Mouse (Mus musculus): ENCODE measurements at regions not wholly inside any gene's neighbourhood (a gene's known extent, or its start where the extent isn't known, plus 50 kb on each side); places are given as distances from the start of the nearest gene placed in this dataset.

DNA sequence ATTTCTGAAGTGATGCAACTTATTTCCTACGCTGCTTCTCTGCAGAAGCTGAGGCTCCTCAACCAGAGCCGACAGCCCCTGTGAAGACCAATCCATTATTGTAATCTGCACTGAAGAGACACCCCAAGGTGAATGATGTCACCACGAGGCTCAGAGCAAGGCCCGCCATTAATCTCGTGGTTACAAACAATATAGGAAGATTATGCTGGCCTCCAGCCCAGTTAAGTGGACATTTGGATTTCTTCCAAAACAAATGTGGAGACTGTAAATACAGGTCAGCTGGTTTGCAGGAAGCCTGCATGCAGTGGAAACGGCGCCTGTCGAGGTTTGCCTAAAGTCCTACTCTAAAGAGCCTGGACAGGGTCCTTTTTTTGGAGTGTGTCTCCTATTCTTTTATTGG lies 390.6 kb upstream of the Zmiz1 start:
- TF ChIP-seq CTCF (IDR thresholded peaks at IDR 0.05; ENCODE audit: low read depth) (no peak), EP300 (IDR thresholded peaks at IDR 0.05; ENCODE audit: low read depth) (0 out of 2 replicates have a peak, but pooled peaks have one; percentile 56)
